Mouse (Mus musculus) forebrain, postnatal 0 days (tissue): ENCODE results near the gene Bicdl1. TPM values are rescaled to one million over a fixed set of nuclear protein-coding genes. Genes with fewer than 3 reads are reported as not detected.

ENCODE experiments used
- ATAC-seq: fragments of 200-750 bp; cut with Nextera tagmentation; 2 replicates; pipeline ENCODE4 v1.8.0; 2017; ENCODE audit warnings: mild to moderate bottlenecking, moderate library complexity
- DNase-seq: peaks from one replicate; pipeline ENCODE4 v3.0.0-alpha.2; 2015
- H3K27ac ChIP-seq: fragments of 300-500 bp; sonication (generic); 2 replicates; pipeline ENCODE4 v1.5.1; 2014; ENCODE audit warnings: low read depth, mild to moderate bottlenecking, antibody characterized with exemption, low read length, moderate library complexity, mixed read lengths
- H3K27me3 ChIP-seq: fragments of 300-500 bp; sonication (generic); 2 replicates; pipeline ENCODE4 v1.6.1; 2014; ENCODE audit warnings: mild to moderate bottlenecking, low read length, mixed read lengths; ENCODE audit not compliant: insufficient read depth
- H3K36me3 ChIP-seq: fragments of 300-500 bp; sonication (generic); 2 replicates; pipeline ENCODE4 v1.6.1; 2014; ENCODE audit warnings: mild to moderate bottlenecking, moderate library complexity; ENCODE audit not compliant: insufficient read depth
- H3K4me1 ChIP-seq: fragments of 300-500 bp; sonication (generic); 2 replicates; pipeline ENCODE4 v1.6.1; 2014; ENCODE audit warnings: antibody characterized with exemption; ENCODE audit not compliant: insufficient read depth
- H3K4me2 ChIP-seq: fragments of 300-500 bp; sonication (generic); 2 replicates; pipeline ENCODE4 v1.6.1; 2014; ENCODE audit warnings: low read depth, mild to moderate bottlenecking, moderate library complexity
- H3K4me3 ChIP-seq: fragments of 300-500 bp; sonication (generic); 2 replicates; pipeline ENCODE4 v1.5.1; 2014; ENCODE audit warnings: low read depth, low read length, mixed read lengths
- H3K9ac ChIP-seq: fragments of 300-500 bp; sonication (generic); 2 replicates; pipeline ENCODE4 v1.6.1; 2014; ENCODE audit warnings: mild to moderate bottlenecking
- H3K9me3 ChIP-seq: fragments of 300-500 bp; sonication (generic); 2 replicates; pipeline ENCODE4 v1.6.1; 2016; ENCODE audit warnings: low read length
- CTCF ChIP-seq: sonication (generic); IDR thresholded peaks from 2 replicates; pipeline ENCODE4 v1.5.1; 2016; ENCODE audit warnings: antibody characterized with exemption, control low read depth, low read depth
- WGBS: fragments of 180-500 bp; shearing (Covaris S2); extraction: QIAGEN DNeasy Blood & Tissue Kit; methylation state at CpG from one replicate; pipeline ENCODE4 v1.1.7; 2014; 5-methylcytosine and 5-hydroxymethylcytosine counted together
- polyA plus RNA-seq: library from polyadenylated mRNA; unstranded; fragments of >200 nt; fragmentation: Nextera tagmentation; extraction: Ambion mirVana; gene quantifications from 2 replicates; pipeline ENCODE4 v1.2.1, GENCODE M21; 2015
- total RNA-seq: library from RNA; depleted of rRNA; stranded (reverse); fragments of >200 nt; gene quantifications from 2 replicates; pipeline ENCODE4 v1.2.3, GENCODE M21; 2014

Bicdl1 gene
- total and polyA plus RNA-seq, 2 experiments from 2014 or later = 27.6 to 184 TPM

DNA sequence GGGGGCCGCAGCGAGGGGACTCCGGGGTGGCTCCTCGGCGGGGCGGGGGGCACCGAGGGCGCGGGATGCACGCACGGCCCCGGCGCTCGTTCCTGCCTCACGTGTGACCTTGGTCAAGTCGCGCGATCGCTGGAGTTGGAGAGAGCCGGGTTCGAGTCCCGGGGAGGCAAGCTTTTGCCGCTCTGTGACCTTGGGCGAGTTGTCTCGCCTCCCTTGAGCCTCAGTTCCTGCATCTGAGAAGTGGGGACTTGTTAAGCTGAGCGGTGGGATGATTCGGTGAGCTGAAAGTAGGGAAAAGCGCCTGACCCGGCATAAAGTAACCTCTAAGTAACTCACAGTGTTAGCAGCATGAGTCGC lies 99.1 kb downstream of the Bicdl1 start:
- Histone ChIP-seq H3K9ac (peak overlapping the region; percentile 90), H3K4me2 (peak overlapping the region; percentile 82), H3K4me1 (peaks cover 16% of the 10 kb centered on the region), H3K27me3 (no peaks in the 10 kb centered on the region), H3K9me3 (no peaks in the 10 kb centered on the region), H3K4me3 (peak overlapping the region; percentile 97), H3K36me3 (no peaks in the 10 kb centered on the region), H3K27ac (peak overlapping the region; percentile 91)
- ATAC-seq (no peak), DNase-seq (peak; percentile 28)
- 1% methylated on average over 28 of the region's 30 CpGs for WGBS
- no peak for TF ChIP-seq CTCF

GRCm38 (mm10) chr5:115631505-115632357 lies 99.7 kb downstream of the Bicdl1 start, which contains the start of gene Rab35:
TSS of gene Rab35 (plus strand) at chr5:115631908.
- TF ChIP-seq CTCF = peak; percentile 39; the same call in 1 of the 2 replicates
- ATAC-seq = peak; percentile 92
- H3K36me3 ChIP-seq = no peaks in the 10 kb centered on the region
- H3K9me3 ChIP-seq = no peaks in the 10 kb centered on the region
- WGBS = under 1% methylated on average over 48 of the region's 125 CpGs
- peaks cover 16% of the 10 kb centered on the region for H3K4me1 ChIP-seq
- H3K9ac ChIP-seq = peak within 1 kb of the TSS; percentile 90
- H3K27me3 ChIP-seq = no peaks in the 10 kb centered on the region
- H3K27ac ChIP-seq = peak within 1 kb of the TSS; percentile 91
- peak within 1 kb of the TSS; percentile 82 for H3K4me2 ChIP-seq
- H3K4me3 ChIP-seq = peak within 1 kb of the TSS; percentile 97
- peak; percentile 98 for DNase-seq

- Histone ChIP-seq H3K27ac (no peak overlapping the region), H3K9me3 (no peaks in the 10 kb centered on the region), H3K4me1 (peaks cover 16% of the 10 kb centered on the region), H3K4me3 (no peak overlapping the region), H3K9ac (no peak overlapping the region), H3K27me3 (no peaks in the 10 kb centered on the region), H3K36me3 (no peaks in the 10 kb centered on the region), H3K4me2 (no peak overlapping the region)
- 43% methylated on average over 5 of the region's 5 CpGs for WGBS
- no peak for ATAC-seq
- no peak for TF ChIP-seq CTCF
- DNase-seq = no peak
These were observed 101.1 kb downstream of the Bicdl1 start for GRCm38 (mm10) chr5:115630291-115630690.

DNA sequence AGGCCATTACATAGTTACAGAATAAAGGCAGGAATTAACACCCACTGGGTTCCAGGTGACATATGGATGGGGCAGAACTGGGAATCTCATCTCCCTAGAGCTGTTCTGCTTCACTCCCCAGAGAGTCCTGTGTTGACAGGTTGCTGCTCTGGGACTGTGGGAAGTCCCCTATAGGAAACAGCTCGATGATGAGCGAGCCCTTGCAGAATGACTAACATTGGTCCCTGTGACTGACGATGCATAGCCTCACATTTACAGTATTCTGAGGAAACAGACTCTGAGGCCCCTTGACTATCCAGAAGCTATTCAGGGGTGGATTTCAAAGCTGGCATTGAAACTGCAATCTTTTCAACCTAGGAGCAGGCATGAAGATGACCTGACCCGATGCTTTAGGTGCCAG lies 101.7 kb downstream of the Bicdl1 start:
- Histone ChIP-seq H3K9me3 (no peaks in the 10 kb centered on the region), H3K9ac (no peak overlapping the region), H3K27ac (no peak overlapping the region), H3K27me3 (no peaks in the 10 kb centered on the region), H3K4me1 (peaks cover 16% of the 10 kb centered on the region), H3K4me3 (no peak overlapping the region), H3K36me3 (no peaks in the 10 kb centered on the region), H3K4me2 (no peak overlapping the region)
- TF ChIP-seq CTCF = no peak
- DNase-seq = no peak
- ATAC-seq = no peak
- 87% methylated on average over 4 of the region's 4 CpGs for WGBS

DNA sequence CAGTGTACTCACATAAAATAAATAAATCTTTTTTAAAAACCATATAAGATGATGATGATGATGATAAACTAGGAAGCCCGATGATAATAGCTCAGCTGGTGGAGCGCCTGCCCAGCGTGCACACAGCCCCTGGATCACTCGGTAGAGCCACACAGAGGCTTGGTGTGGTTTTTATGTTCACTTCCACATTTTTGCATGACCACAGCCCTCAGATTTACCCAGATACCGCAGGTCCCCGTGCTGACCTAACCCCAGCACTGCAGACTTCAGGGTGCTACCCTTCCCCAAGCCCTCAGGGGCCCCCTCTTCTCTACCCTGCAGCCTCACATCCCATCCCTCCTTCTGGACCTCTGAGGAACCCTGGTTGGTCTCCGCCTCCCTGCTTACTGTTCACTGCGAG lies 103.3 kb downstream of the Bicdl1 start:
- H3K4me1 ChIP-seq = peaks cover 7% of the 10 kb centered on the region
- no peak for ATAC-seq
- no peak for DNase-seq
- no peak overlapping the region for H3K27ac ChIP-seq
- TF ChIP-seq CTCF = no peak
- peaks cover 6% of the 10 kb centered on the region; the same call in 1 of the 2 replicates for H3K36me3 ChIP-seq
- H3K4me2 ChIP-seq = no peak overlapping the region
- H3K27me3 ChIP-seq = no peaks in the 10 kb centered on the region
- H3K4me3 ChIP-seq = no peak overlapping the region
- H3K9ac ChIP-seq = no peak overlapping the region
- 83% methylated on average over 8 of the region's 8 CpGs for WGBS
- H3K9me3 ChIP-seq = no peaks in the 10 kb centered on the region

GRCm38 (mm10) chr5:115626237-115626886 lies 105.1 kb downstream of the Bicdl1 start:
- no peaks in the 10 kb centered on the region for H3K9me3 ChIP-seq
- ATAC-seq (no peak), DNase-seq (no peak)
- H3K9ac ChIP-seq = no peak overlapping the region
- TF ChIP-seq CTCF = no peak
- no peak overlapping the region for H3K4me3 ChIP-seq
- 91% methylated on average over 10 of the region's 10 CpGs for WGBS
- no peak overlapping the region for H3K27ac ChIP-seq
- H3K4me1 ChIP-seq = no peaks in the 10 kb centered on the region
- H3K4me2 ChIP-seq = no peak overlapping the region
- no peaks in the 10 kb centered on the region for H3K27me3 ChIP-seq
- H3K36me3 ChIP-seq = peaks cover 15% of the 10 kb centered on the region

DNA sequence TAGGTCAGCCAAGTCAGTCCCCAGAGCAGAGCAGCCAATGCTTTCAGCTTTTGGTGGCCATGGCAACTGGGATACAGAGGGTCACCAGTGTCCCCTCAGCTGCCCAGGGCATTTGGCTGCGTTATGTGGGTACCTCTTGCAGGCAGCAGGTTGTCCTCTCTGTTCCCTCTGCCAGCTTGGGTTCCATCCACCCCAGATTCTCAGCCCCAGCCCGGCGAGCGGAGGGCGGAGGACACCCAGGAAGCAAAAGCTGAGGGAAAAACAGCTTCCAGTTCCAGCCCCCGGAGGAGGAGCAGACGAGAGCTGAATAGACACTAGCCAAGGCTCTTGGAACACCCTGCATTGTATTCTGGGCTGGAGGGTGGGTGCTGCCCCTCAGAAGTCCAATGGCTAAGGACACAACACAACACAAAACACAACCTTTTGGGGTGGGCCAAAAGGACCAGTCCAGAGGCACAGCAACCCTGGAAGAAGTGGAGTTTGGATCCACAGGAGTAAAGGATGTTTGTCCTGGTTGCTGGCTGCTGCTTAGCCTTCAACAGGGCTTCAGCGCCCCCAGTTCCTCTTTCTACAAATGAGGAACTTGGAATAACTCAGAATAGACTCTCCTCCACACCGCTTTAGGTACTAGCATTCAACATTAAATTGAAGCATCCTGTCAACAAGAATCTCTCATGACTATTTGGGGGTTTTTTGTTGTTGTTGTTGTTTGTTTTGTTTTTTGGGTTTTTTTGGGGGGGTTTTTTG lies 107.6 kb downstream of the Bicdl1 start:
- no peak overlapping the region for H3K27ac ChIP-seq

More for the DNA sequence above, 107.6 kb downstream of the Bicdl1 start:
- WGBS = 80% methylated on average over 9 of the region's 9 CpGs
- Histone ChIP-seq H3K9ac (no peak overlapping the region), H3K4me2 (no peak overlapping the region), H3K36me3 (peaks cover 38% of the 10 kb centered on the region), H3K27me3 (no peaks in the 10 kb centered on the region), H3K9me3 (no peaks in the 10 kb centered on the region), H3K4me1 (no peaks in the 10 kb centered on the region), H3K4me3 (no peak overlapping the region)
- TF ChIP-seq CTCF = no peak
- ATAC-seq = peak; percentile 50
- DNase-seq = no peak
